Mouse (Mus musculus): ENCODE results near the gene Ube2h. TPM values are rescaled to one million over a fixed set of nuclear protein-coding genes. Genes with fewer than 3 reads are reported as not detected.

The Ube2h gene
- total and polyA plus RNA-seq, 2 experiments from 2014 or later = 30.4 to 31.9 TPM

- Histone ChIP-seq H3K4me3 (ENCODE audit: low read depth, low read length) (no peak overlapping the region), H3K27me3 (ENCODE audit: control insufficient read depth, insufficient read depth, low read length) (no peaks in the 10 kb centered on the region), H3K9me3 (replicated peaks; ENCODE audit: control insufficient read depth, low read length) (no peaks in the 10 kb centered on the region), H3K27ac (ENCODE audit: low read depth) (no peak overlapping the region), H3K9ac (replicated peaks; ENCODE audit: low read depth, low read length) (no peak overlapping the region), H3K4me1 (ENCODE audit: control insufficient read depth, insufficient read depth) (no peaks in the 10 kb centered on the region), H3K4me2 (ENCODE audit: low read depth, low read length) (no peak overlapping the region), H3K36me3 (replicated peaks; ENCODE audit: control insufficient read depth, insufficient read depth, low read length) (peaks cover 28% of the 10 kb centered on the region)
- ATAC-seq (ENCODE audit: insufficient read depth, low read depth) = no peak
- TF ChIP-seq CTCF (IDR thresholded peaks at IDR 0.05; ENCODE audit: low read depth) = no peak
- no peak for TF ChIP-seq EP300 (IDR thresholded peaks at IDR 0.05; ENCODE audit: low read depth)
- 29% methylated on average over 1 of the region's 1 CpGs for WGBS
- no peak for DNase-seq (ENCODE audit: low spot score)
These were observed 67.8 kb downstream of the Ube2h start for GRCm38 (mm10) chr6:30236564-30236963.

DNA sequence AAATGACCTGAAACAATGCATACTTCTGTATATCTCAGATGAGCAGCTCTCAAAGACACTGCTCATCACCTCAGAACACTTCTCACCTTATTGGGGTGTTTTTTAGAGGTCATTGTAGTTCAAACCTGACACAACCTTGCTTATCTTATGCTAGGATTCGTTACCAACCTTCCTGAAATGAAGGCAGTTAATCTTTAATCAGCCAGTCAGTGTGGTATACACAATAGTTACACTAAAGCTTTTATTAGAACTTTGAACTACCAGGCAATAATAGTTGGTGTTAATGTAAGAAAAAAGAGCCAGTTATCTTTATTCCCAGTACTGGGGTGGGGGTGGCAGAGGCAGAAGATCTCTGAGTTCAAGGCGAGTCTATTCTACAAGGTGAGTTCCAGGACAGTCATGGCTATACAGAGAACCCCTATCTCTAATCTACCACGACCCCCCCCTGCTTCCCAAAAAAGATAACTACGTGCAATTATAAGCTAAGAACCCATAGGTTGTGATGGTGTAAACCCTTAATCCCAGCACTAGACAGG lies 72.5 kb downstream of the Ube2h start:
- DNase-seq (ENCODE audit: low spot score) (no peak), ATAC-seq (ENCODE audit: insufficient read depth, low read depth) (no peak)
- Histone ChIP-seq H3K4me3 (ENCODE audit: low read depth, low read length) (no peak overlapping the region), H3K4me1 (ENCODE audit: control insufficient read depth, insufficient read depth) (peaks cover 7% of the 10 kb centered on the region; the same call in 1 of the 2 replicates), H3K27me3 (ENCODE audit: control insufficient read depth, insufficient read depth, low read length) (no peaks in the 10 kb centered on the region), H3K9ac (replicated peaks; ENCODE audit: low read depth, low read length) (no peak overlapping the region), H3K27ac (ENCODE audit: low read depth) (no peak overlapping the region), H3K9me3 (replicated peaks; ENCODE audit: control insufficient read depth, low read length) (no peaks in the 10 kb centered on the region), H3K36me3 (replicated peaks; ENCODE audit: control insufficient read depth, insufficient read depth, low read length) (peaks cover 12% of the 10 kb centered on the region; the same call in 1 of the 2 replicates), H3K4me2 (ENCODE audit: low read depth, low read length) (no peak overlapping the region)
- WGBS = 83% methylated on average over 4 of the region's 4 CpGs
- no peak for TF ChIP-seq EP300 (IDR thresholded peaks at IDR 0.05; ENCODE audit: low read depth)
- TF ChIP-seq CTCF (IDR thresholded peaks at IDR 0.05; ENCODE audit: low read depth) = no peak

DNA sequence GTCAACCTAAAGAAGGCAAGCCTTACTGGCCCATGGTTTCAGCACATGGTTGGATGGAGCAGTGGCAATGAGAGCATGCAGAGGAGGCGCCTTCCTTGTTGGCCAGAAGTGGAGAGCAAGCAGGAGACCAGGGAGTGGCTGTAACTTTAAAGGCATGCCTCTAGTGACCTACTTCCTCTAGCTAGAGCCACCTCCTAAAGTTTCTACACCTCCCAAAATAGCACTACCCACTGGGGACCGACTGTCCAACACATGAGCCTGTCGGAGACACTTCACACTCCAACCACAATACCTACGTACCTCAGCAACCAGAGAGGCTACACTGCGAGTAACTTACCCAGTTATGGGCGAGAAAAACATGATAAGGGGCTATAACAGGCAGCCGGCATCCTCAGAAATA lies 74.1 kb downstream of the Ube2h start:
- peak; percentile 83 for DNase-seq (ENCODE audit: low spot score)
- Histone ChIP-seq H3K27ac (ENCODE audit: low read depth) (peak overlapping the region; percentile 57), H3K9ac (replicated peaks; ENCODE audit: low read depth, low read length) (no peak overlapping the region), H3K9me3 (replicated peaks; ENCODE audit: control insufficient read depth, low read length) (no peaks in the 10 kb centered on the region), H3K4me1 (ENCODE audit: control insufficient read depth, insufficient read depth) (peaks cover 7% of the 10 kb centered on the region; the same call in 1 of the 2 replicates), H3K36me3 (replicated peaks; ENCODE audit: control insufficient read depth, insufficient read depth, low read length) (peaks cover 7% of the 10 kb centered on the region; the same call in 1 of the 2 replicates), H3K27me3 (ENCODE audit: control insufficient read depth, insufficient read depth, low read length) (no peaks in the 10 kb centered on the region), H3K4me3 (ENCODE audit: low read depth, low read length) (no peak overlapping the region), H3K4me2 (ENCODE audit: low read depth, low read length) (peak overlapping the region; percentile 12; the same call in 1 of the 2 replicates)
- peak; percentile 91 for ATAC-seq (ENCODE audit: insufficient read depth, low read depth)
- TF ChIP-seq EP300 (IDR thresholded peaks at IDR 0.05; ENCODE audit: low read depth) = no peak
- TF ChIP-seq CTCF (IDR thresholded peaks at IDR 0.05; ENCODE audit: low read depth) = no peak
- WGBS = 35% methylated on average over 7 of the region's 7 CpGs

DNA sequence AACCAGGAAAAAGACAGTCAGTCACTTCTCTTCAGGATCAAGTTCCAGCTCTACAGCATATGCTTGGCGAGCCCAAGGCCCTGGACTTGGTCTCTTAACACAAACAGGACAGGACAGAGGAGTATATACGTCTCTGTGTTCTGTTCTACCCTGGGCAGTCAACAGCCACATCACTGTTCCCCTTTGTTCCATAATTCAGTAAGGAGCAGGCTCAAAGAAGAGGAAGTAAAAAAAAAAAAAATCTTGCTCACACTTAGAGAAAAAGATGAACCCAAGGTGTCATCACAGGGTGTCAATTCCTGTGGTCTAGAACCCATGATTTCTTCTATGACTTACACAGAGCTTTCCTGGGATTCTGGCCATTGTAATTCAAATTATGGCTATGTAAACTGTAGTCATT lies 75.4 kb downstream of the Ube2h start:
- no peaks in the 10 kb centered on the region for H3K9me3 ChIP-seq (replicated peaks; ENCODE audit: control insufficient read depth, low read length)
- no peak overlapping the region for H3K27ac ChIP-seq (ENCODE audit: low read depth)
- peaks cover 7% of the 10 kb centered on the region; the same call in 1 of the 2 replicates for H3K4me1 ChIP-seq (ENCODE audit: control insufficient read depth, insufficient read depth)
- H3K36me3 ChIP-seq (replicated peaks; ENCODE audit: control insufficient read depth, insufficient read depth, low read length) = peaks cover 7% of the 10 kb centered on the region; the same call in 1 of the 2 replicates
- TF ChIP-seq CTCF (IDR thresholded peaks at IDR 0.05; ENCODE audit: low read depth) (no peak), EP300 (IDR thresholded peaks at IDR 0.05; ENCODE audit: low read depth) (no peak)
- ATAC-seq (ENCODE audit: insufficient read depth, low read depth) (no peak), DNase-seq (ENCODE audit: low spot score) (no peak)
- no peak overlapping the region for H3K9ac ChIP-seq (replicated peaks; ENCODE audit: low read depth, low read length)
- WGBS = 91% methylated on average over 2 of the region's 2 CpGs
- no peaks in the 10 kb centered on the region for H3K27me3 ChIP-seq (ENCODE audit: control insufficient read depth, insufficient read depth, low read length)
- no peak overlapping the region for H3K4me2 ChIP-seq (ENCODE audit: low read depth, low read length)
- H3K4me3 ChIP-seq (ENCODE audit: low read depth, low read length) = no peak overlapping the region

DNA sequence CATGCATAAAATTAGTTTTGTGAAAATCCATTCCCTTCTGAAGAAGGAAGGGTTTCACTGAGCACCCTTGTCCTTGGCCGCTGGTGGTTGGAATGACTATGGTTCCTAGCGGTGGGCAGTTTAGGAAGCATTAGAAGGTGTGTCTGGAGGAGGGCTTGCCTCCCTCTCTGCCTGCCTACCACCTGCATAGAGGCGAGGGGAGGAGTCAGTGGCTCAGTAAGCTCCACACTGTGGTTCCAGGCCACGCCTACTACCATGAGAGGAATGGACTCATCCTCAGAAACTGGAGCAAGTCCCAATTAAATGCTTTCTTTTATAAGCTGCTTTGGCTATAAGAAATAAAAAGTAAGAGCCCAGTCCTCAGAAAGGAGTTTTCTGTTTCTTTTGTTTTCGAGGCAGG lies 76.0 kb downstream of the Ube2h start:
- no peak overlapping the region for H3K27ac ChIP-seq (ENCODE audit: low read depth)
- no peak overlapping the region for H3K9ac ChIP-seq (replicated peaks; ENCODE audit: low read depth, low read length)
- no peak overlapping the region for H3K4me2 ChIP-seq (ENCODE audit: low read depth, low read length)
- no peak for TF ChIP-seq CTCF (IDR thresholded peaks at IDR 0.05; ENCODE audit: low read depth)
- TF ChIP-seq EP300 (IDR thresholded peaks at IDR 0.05; ENCODE audit: low read depth) = no peak
- no peak overlapping the region for H3K4me3 ChIP-seq (ENCODE audit: low read depth, low read length)
- ATAC-seq (ENCODE audit: insufficient read depth, low read depth) (no peak), DNase-seq (ENCODE audit: low spot score) (no peak)
- H3K4me1 ChIP-seq (ENCODE audit: control insufficient read depth, insufficient read depth) = peaks cover 7% of the 10 kb centered on the region; the same call in 1 of the 2 replicates
- WGBS = 83% methylated on average over 5 of the region's 5 CpGs
- H3K27me3 ChIP-seq (ENCODE audit: control insufficient read depth, insufficient read depth, low read length) = no peaks in the 10 kb centered on the region
- no peaks in the 10 kb centered on the region for H3K9me3 ChIP-seq (replicated peaks; ENCODE audit: control insufficient read depth, low read length)
- peaks cover 3% of the 10 kb centered on the region; the same call in 1 of the 2 replicates for H3K36me3 ChIP-seq (replicated peaks; ENCODE audit: control insufficient read depth, insufficient read depth, low read length)
